Mouse (Mus musculus): ENCODE results near the gene Trim38. TPM values are rescaled to one million over a fixed set of nuclear protein-coding genes. Genes with fewer than 3 reads are reported as not detected.
A peak's percentile ranks its signal among the peaks of the same experiment; 100 is the strongest.

The Trim38 gene
- total RNA-seq, 4 experiments from 2014 or later, result not detected

DNA sequence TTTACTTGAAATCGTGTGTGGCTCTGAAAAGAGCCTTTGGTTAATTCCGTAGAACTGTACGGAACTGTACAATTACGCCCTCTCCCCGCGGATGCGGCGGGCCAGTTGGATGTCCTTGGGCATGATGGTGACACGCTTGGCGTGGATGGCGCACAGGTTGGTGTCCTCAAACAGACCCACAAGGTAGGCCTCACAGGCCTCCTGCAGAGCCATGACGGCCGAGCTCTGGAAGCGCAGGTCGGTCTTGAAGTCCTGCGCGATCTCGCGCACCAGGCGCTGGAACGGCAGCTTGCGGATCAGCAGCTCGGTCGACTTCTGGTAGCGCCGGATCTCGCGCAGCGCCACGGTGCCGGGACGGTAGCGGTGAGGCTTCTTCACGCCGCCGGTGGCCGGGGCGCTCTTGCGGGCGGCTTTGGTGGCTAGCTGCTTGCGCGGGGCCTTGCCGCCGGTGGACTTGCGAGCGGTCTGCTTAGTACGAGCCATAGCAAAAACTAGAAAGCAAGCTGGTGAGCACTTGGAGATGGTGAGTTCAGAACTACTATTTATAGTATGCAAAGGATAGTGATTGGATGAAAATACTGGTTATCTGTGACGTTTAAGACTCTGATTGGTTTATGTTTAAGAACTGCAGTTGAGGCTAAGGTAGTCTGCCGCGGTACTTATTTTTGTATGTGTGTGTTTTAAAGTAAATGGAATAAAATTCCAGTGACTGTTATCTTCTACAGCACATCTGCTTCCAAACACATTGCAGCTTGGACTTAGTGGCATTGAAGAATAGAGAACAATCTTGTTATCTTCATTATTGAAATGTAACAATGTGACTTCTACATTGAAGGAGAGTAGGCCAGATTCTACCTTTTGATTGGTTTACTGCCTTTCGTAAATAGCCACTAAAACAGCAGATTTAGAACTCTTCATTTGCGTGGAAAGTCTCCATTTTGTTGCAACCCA is 7.6 kb upstream of the Trim38 start, which contains the start of gene Hist1h3a:
TSS of gene Hist1h3a (minus strand) at position 516 of the 951 bp plus-strand sequence.
- peak; percentile 45 to 53 for DNase-seq (ENCODE audit: low spot score in 2 of 2)

DNA sequence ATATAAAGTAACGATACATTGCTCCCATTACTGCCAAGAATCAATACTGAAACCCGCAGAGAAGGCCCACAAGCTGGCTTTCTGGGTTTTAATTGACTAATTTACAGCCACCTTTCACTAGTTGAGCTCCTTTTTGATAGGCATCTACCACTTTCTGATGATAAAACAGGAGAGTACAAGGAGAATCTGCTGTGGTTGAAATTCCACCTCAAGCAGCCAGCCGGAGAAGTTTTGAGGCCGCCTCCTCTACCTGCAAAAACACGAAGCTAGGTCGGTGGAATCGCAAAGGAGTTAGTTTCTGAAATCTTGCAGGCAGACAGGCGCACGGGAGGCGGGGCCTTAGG is 6.5 kb upstream of the Trim38 start:
- DNase-seq (ENCODE audit: low spot score in 2 of 2), result no peak

DNA sequence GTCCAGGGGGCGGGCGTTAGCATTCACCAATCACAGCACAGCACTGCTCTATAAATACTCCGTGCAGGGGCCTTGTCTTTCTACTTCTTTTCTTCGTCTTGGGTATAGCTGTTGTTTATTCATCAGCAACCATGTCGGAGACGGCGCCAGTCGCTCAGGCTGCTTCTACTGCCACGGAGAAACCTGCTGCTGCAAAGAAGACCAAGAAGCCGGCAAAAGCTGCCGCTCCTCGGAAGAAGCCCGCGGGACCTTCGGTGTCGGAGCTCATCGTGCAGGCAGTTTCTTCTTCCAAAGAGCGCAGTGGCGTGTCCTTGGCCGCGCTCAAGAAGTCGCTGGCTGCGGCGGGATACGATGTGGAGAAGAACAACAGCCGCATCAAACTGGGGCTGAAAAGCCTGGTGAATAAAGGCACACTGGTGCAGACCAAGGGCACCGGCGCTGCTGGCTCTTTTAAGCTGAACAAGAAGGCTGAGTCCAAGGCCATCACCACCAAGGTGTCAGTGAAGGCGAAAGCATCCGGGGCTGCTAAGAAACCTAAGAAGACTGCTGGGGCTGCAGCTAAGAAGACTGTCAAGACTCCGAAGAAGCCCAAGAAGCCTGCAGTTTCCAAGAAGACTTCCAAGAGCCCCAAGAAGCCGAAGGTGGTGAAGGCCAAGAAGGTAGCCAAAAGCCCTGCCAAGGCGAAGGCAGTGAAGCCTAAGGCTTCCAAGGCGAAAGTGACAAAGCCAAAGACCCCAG is 6.0 kb upstream of the Trim38 start, which contains the start of gene Hist1h1a:
TSS of gene Hist1h1a (plus strand) at position 81 of the 738 bp plus-strand sequence.
- DNase-seq (ENCODE audit: low spot score in 2 of 2), result peak; percentile 67 to 79

DNA sequence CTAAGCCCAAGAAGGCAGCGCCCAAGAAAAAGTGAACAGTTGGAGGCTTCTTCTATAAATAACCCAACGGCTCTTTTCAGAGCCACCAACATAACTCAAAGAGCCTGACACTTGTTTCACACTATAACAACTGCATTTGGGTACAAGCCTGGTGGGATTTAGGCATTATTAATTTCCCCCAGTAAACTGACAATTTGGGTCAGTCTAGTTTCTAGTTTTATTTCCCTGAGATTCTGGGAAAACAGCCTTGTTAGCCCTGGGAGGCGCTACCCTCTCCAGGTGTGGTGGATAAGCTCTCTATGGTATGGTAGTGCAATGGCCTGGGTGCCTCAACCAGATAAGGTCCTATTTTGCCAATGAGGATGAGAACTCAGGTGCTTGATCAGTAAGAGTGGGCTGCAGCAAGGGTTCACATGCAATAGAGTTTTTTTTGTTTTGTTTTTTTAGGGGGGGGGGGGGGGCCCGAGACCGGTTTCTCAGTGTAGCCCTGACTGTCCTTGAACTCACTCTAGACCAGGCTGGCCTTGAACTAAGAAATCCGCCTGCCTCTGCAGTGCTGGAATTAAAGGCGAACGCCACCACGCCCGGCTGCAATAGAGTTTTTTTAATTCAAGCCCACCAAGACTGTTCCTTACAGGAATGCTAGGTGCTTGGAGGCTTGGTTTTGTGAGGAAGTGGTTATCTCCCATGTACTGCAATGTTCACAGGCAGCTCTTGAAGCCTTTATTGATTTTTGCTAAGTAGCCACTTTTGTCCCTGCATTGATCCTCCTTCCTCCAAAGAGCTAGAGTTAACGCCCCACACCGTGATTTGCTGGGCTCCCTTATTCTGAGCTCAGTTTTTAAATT is 5.2 kb upstream of the Trim38 start:
- no peak for DNase-seq (ENCODE audit: low spot score in 2 of 2)

DNA sequence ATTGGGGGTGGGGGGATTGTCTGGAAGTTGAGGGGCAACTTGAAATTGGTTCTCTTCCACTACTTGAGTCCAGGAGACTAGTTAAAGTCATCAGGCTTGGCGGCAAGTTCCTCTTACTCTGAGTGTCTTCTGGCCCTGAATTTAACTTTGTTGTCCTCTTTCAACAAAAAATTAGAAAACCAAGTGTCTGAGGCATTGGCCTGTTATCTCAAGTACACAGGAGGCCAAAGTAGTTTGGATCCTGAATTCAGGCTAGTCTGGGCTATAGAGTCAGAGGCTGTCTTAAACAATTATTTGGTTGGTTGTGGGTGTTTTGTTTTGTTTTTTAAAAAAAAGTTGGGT is 4.6 kb upstream of the Trim38 start:
- DNase-seq (ENCODE audit: low spot score in 2 of 2), result no peak

DNA sequence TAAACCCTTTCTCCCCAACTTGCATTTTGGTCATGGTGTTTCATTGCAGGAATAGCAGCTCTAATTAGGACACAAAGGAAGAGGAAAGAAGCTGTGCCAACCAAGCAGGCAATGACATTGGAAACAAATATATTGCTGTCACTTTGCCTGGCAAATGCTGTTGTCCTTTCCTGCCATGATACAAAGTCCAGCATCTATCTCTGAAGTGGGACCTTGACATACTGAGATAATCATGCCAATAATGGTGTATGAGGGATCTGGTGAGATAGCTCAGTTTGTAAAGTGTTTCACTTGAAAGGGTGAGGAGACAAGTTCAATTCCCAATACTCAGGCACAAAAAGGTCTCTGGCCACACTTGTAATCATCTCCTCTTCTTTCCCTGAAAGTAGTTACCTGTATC is 2.9 kb upstream of the Trim38 start:
- no peak for DNase-seq (ENCODE audit: low spot score in 2 of 2)

DNA sequence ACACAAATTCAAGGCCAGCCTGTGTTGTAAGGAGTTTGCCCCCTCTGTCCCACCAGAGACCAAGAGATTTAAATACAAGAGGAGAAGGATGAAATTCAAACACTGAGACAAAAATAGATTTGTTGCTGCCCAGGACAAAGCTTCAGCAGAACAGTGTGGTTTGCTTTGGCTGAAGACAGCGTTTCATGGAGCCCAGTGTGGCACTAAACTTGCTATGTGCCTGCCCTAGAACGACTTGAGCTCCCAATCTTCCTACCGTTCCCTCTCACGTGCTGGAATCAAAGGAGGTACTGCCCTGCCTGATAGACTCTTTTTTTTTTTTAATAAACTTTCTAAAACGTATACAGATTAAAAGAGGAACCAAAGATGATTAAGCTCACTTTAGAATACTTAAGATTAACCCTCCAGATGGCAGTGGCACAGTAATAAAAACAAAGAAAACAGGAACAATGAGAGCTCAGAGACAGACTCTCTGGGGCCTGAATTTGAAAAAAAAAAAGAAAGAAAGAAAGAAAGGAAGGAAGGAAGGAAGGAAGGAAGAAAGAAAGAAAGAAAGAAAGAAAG is 797 bp upstream of the Trim38 start:
- no peak for DNase-seq (ENCODE audit: low spot score in 2 of 2)

DNA sequence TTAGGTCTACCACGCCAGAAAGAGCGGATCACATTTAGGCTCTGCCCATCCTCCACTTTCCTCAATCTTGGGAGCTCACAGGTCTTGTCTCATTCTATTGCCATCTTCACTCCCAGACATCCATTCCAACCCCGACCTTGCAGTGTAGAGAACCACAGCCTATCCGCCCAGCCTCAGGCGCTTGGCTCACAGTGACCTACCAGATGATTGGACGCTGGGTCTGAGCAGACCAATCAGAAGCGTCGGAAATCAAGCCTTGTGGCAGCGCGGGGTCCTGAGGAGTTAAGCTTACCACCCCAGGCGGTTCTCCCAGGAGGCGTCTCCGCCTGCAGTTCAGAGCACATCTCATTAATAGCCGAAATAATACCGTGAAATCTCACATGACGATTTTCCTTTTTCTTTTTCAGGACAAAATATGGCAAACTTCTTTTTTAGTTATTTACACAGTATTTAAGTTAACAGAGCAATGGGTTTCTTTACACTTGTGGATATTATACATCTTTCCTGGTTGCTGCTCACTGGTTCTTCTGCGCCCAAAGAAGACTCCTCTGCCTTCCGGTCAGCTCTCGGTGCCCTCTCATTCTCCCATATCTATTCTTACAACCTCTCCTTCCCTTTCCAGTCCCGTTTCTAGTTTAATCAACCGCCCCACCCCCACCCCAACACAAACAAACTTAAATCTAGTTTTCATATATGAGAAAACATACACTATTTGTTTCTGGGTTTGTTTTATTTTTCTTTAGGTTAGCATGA is 3.0 kb downstream of the Trim38 start:
- DNase-seq (ENCODE audit: low spot score in 2 of 2), result no peak

DNA sequence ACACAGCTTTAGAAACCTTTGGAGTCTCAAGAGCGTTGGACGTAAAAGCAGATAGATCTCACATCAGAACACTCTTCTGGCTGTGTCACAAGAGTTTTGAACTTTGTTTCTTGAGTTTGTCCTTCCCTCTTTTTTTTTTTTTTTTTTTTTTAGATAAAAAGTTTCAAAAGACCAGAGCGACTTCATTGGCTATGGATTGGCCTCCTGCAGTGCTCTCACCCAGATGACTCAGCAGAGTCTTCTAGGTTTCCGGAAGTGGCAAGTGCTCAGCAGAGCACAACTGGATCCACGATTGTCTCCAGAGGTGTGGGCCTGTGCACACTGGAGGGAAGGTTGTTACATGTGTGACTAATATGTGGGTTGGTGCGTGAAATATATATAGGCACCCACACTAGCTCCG is 8.6 kb downstream of the Trim38 start:
- no peak for DNase-seq (ENCODE audit: low spot score in 2 of 2)

DNA sequence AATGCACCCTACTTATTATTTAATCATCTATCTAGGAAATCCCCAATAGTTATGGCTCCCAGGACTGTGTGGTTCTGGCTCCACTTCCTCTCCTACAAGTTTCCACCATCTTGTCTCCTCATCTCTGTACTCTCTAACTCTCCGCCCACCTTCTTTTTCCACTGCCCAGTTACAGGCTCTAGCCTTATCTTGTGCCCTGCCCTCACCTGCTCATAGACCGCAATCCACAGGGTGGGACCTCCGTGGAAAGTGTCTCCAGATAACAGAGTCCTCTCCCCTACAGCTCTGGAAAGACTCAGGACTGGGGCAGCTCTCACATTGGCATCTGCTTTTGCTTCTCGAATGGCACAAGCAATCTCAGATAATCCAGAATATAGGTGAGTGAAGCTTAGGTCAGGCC is 9.3 kb downstream of the Trim38 start:
- no peak for DNase-seq (ENCODE audit: low spot score in 2 of 2)

DNA sequence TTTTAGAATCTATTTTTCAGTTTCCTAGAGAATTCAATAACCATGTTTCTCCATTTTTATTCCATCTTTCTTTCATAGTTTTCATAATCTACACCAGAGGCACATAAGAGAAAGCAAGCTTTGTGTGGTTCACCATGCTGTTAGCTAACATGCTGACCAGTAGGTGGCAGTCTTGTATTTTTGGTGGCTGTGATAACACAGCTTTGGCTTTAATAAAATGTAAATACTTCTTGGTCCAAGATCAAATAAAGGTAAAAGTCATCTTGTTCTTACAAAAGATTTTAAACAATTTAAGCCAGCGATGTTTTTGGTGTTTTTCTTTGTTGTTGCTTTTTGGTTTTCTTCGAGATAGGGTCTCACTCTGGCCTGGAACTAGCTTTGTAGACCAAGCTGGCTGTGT is 22.8 kb downstream of the Trim38 start:
- peak in 1 of 2 experiments; percentile 15 for DNase-seq (ENCODE audit: low spot score in 2 of 2)

DNA sequence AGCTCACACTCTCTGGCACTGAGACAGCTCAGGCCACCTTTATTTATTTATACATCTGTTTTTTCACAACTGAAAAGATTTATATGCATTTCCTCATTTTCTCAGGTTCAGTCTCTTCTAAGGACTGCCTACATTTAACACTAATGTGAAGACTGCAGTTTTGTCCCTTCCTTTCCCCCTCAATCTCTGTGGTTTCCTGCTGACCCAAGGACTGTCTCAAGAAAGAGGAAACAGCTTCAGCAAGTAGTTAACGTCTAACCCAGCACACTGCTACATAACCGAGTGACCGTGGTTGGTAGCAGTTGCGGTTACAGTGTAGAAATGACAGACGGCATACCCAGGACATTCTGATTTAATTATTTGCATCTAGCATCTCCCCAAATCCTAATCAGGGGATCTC is 29.7 kb downstream of the Trim38 start:
- no peak for DNase-seq (ENCODE audit: low spot score in 2 of 2)

DNA sequence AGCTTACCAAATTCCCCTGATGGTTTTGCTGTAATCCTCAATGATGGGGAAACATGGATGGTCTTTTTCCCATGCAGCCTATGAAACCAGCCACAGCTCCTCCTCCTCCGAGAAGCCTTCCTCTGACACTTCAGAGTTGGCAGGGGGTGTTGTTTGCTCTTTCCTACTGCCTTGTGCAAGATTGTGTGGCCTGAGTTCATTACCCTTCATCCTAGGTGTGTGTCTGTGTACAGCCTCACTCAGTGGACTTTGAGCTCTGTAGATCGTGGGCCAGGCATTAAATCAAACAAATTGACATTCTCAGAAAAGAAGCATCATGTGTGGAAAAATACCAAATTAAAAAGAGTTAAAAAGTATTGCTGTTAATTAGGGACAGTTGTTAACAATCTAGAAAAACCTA is 34.8 kb downstream of the Trim38 start:
- no peak for DNase-seq (ENCODE audit: low spot score in 2 of 2)

DNA sequence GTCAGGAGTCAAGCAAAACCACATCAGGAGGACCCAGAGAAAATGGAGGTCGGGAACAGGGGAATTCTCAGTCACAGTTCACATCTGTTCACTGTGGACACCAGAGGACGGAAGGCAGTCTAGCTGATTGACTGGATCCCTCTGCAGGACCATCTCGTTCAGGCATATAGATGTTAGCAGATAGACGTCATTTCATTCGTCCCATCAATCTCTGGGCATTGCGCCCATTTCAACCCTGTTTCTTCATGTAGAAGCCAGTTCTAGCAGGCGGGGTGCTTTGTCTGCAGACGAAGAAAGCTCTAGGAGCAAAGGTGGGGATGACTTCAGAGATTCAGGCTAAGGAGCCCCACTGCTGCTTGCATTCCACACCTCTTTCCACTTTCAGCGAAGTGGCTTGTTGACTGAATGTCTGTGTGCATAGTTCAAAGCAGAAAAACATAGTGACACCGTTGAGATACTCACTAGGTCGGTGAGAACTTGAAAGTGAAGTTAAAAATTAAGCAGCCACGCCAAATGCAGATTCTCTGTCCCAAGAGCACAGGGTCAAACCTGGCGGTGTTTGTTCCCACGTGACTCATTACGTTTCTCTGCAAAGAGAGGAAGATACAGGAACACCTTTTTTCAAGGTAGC is 36.8 kb downstream of the Trim38 start, which contains the start of gene Slc17a2:
TSS of gene Slc17a2 (plus strand) at position 572 of the 631 bp plus-strand sequence.
- DNase-seq (ENCODE audit: low spot score in 2 of 2), result no peak

DNA sequence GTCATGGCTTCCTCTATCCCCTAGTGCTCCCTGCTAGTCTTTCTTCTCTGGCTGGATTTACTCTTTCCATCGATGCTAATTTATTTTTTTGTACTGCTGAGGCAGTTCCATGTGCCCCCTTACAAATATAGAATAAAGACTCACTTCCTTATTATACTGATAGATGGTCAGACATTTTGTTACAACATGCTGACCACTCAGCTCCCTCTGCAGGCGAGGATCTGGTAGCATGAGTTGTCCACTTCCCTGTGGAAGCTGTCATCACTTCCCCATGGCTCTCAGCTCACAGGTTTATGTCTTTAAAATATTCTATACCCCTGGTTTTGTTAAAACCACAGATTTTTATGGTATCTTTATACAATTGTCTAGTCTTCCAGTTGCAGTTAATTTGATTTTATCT is 46.4 kb downstream of the Trim38 start:
- DNase-seq (ENCODE audit: low spot score in 2 of 2), result no peak

DNA sequence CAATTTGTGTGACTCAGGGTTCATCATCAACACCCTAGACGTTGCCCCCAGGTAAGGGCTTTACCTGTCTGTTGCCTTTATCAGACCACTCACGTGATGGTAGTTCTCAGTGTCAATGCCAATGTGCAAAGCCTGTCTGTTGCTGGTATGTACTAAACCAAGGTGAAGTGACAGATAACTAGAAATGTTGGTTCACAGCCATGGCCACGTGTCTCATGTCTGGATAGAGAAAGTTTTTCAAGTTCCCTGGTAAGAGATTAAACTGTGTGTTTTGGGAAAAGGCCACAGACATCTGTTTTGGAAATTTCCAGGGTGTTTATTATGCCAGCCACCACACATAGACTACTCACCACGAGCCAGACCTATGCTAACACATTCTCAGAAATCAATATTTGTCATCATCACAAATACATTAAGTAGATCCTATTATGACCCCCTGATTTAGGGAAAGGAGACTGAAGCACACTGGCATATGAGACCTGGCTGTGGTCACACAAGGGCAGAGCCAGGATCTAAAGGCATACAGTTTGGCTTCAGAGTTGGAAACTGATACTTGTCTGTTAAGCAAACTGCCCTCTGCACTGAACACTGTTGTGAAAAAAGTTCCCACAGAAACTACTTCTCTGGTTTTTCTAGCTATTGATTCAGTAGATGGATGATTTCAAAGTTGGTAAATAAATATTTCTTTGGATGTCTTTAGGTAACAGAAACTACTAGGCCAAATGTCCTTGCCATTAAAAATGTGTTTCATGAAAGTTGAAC is 50.6 kb downstream of the Trim38 start:
- DNase-seq (ENCODE audit: low spot score in 2 of 2), result no peak

DNA sequence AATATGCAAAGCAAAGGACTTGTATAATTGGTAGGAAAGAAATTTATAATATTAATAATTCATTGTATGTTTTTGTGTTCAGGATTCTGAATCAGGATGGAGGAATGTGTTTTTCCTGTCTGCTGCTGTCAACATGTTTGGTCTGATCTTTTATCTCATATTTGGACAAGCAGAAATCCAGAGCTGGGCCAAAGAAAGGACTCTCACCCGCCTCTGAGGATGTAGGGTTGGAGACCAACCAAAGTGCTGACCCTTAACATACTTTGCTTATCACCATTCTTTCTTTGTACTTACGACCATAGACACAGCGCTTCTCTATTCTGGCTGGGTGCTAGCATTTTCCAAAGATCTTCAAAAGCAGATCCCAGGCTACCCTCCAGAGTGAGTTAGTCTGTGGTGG is 52.5 kb downstream of the Trim38 start:
- no peak for DNase-seq (ENCODE audit: low spot score in 2 of 2)

DNA sequence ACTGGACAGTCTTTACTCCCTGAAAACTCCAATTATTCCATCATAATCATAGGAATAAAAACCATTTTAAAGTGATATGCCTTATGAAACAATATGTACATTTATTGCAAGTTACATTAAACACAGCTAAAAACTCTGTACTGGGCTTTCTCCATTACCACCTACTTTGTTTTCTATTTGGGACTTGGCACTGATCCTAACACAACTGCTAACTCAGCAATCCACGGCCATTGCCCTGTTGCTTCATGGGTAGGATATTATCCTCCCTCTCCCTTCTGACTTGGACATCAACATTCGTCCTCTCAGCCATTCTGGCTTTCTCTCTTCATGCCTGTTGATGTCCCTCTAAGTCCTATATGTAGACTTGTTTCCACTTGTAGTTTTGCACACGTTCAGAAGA is 56.9 kb downstream of the Trim38 start:
- no peak for DNase-seq (ENCODE audit: low spot score in 2 of 2)

DNA sequence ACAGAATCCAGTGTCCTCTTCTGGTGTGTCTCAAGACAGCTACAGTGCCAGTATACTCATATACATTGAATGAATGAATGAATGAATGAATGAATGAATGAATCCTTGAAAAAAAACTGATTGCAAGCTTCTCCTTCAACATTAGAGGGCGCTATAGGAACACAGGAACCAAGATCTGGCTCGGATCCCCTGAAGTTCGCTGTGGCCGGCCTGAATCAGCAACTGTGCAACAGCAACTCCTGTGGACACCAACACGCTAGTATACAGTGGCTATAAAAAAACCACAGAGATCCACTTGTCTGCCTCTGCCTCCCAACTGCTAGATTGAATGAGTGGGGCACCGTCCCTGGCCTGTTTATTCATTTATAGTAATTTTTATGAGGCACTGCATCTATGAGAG is 63.3 kb downstream of the Trim38 start:
- DNase-seq (ENCODE audit: low spot score in 2 of 2), result no peak
